Mouse (Mus musculus): Measurements from ENCODE around the gene Tmprss6.

GRCm38 (mm10) chr15:78450419-78450768 is 18.0 kb downstream of the Tmprss6 start:
- TF ChIP-seq POLR2A (IDR thresholded peaks at IDR 0.05; ENCODE audit: control insufficient read depth, extremely low read depth, insufficient read depth, low read length, poor library complexity) (no peak), CTCF (IDR thresholded peaks at IDR 0.05; ENCODE audit: borderline replicate concordance, control insufficient read depth, extremely low read depth, insufficient read depth, low read length, poor library complexity) (no peak)
